Mouse (Mus musculus): Measurements from ENCODE around the gene Olfr654.

DNA sequence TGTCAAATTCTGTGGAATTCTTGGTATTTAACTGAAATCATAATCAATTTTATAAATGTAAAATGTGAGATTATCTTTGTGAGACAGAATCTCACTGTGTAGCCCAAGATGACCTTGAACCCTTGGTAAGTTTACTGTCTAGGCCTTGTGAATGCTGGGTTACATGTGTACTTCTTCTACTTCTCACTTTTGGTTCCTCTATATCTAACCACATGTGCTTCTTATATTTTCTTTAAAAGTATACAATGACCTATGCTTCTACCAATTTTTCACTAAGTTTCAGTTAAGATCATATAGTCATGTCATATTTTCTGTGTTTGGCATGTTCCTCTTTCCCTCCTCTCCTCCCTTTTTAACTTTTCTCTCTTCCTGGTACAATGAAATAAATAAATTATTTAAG lies 17.9 kb downstream of the Olfr654 start:
- TF ChIP-seq CTCF (conservative IDR thresholded peaks at IDR 0.05 in 1 of 2, IDR thresholded peaks at IDR 0.05 in 1 of 2; ENCODE audit: low read depth in 2 of 2, low read length in 2 of 2) = no peak
- no peak for TF ChIP-seq EP300 (IDR thresholded peaks at IDR 0.05; ENCODE audit: low read length)
- no peak for TF ChIP-seq MAZ (IDR thresholded peaks at IDR 0.05; ENCODE audit: low read depth, low read length)
- TF ChIP-seq POLR2A (IDR thresholded peaks at IDR 0.05; ENCODE audit: low read depth, low read length) = no peak
- TF ChIP-seq TCF12 (IDR thresholded peaks at IDR 0.05; ENCODE audit: low read depth, low read length) = no peak
